Mouse (Mus musculus): ENCODE data around the gene 3110009E18Rik.

DNA sequence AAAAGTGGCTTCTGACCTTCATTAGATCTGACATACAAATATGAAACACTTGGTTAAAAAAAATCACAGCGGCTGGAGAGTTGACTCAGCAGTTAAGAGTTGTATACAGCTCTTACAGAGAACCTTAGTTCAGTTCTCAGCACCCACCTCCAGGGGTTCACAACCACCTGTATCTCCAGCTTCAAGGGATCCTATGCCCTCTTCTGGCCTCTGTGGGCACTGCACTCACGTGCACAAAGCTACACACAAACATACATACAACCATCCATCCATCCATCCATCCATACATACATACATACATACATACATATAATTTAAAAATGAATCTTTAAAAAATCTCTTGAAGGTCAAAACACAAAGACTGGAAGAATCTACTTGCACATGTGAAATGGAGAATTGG, 69.3 kb downstream of the 3110009E18Rik start:
- TF ChIP-seq POLR2A (IDR thresholded peaks at IDR 0.05; ENCODE audit: borderline replicate concordance, insufficient read depth, low read length), result no peak
- TF ChIP-seq CTCF (IDR thresholded peaks at IDR 0.05; ENCODE audit: borderline replicate concordance, insufficient read depth, low read depth, low read length), result no peak
